Mouse (Mus musculus) forebrain, embryonic 16.5 days (tissue): ENCODE results near the gene Fam234a. TPM values are rescaled to one million over a fixed set of nuclear protein-coding genes. Genes with fewer than 3 reads are reported as not detected.

Source experiments
- polyA plus RNA-seq: library from polyadenylated mRNA; unstranded; fragments of >200 nt; fragmentation: Nextera tagmentation; extraction: Ambion mirVana; gene quantifications from 2 replicates; pipeline ENCODE4 v1.2.1, GENCODE M21; 2015

Gene Fam234a
- polyA plus RNA-seq, 1 experiment from 2014 or later, result 25.5 TPM

Other genes starting within 250 kb of the Fam234a start
- 34.6 and 39.9 TPM in 2 replicates for gene Rab11fip3, start 174.7 kb downstream of the Fam234a start, polyA plus RNA-seq
- 30.3 and 33.0 TPM in 2 replicates for gene Decr2, start 153.9 kb downstream of the Fam234a start, polyA plus RNA-seq
- gene Nme4, start 148.6 kb downstream of the Fam234a start, polyA plus RNA-seq, result 27.4 and 35.3 TPM in 2 replicates
- 2.0 TPM in 2 replicates for gene Tmem8, start 130.9 kb downstream of the Fam234a start, polyA plus RNA-seq
- gene Mrpl28, start 120.7 kb downstream of the Fam234a start, polyA plus RNA-seq, result 192 and 202 TPM in 2 replicates
- 7.6 and 8.3 TPM in 2 replicates for gene Axin1, start 105.6 kb downstream of the Fam234a start, polyA plus RNA-seq
- not detected in 2 replicates for gene Pdia2, start 45.2 kb downstream of the Fam234a start, polyA plus RNA-seq
- 5.9 and 9.5 TPM in 2 replicates for gene Rgs11, start 41.3 kb downstream of the Fam234a start, polyA plus RNA-seq
- 40.9 and 69.2 TPM in 2 replicates for gene Arhgdig, start 36.5 kb downstream of the Fam234a start, polyA plus RNA-seq
- gene Luc7l, start 8.7 kb upstream of the Fam234a start, polyA plus RNA-seq, result 123 and 124 TPM in 2 replicates
- gene Neurl1b, start 170.6 kb upstream of the Fam234a start, polyA plus RNA-seq, result 2.4 and 4.1 TPM in 2 replicates